Comparison of ENCODE assay signal across 9 mouse cellular contexts in genomic region chr12:17709926-17710746, GRCm38 (mm10). TPM values are rescaled to one million over a fixed set of nuclear protein-coding genes. Genes with fewer than 3 reads are reported as not detected.
DNase-seq lines count a peak whose midpoint lies in the region; ATAC-seq and TF ChIP-seq lines count a peak whose summit lies in the region.
"Had no signal": no experiment of that assay in that cellular context is flagged by ENCODE, and none has a peak within 500 bp of the region (broad histone marks: within the 10 kb centered on the region; RNA-seq: fewer than 3 reads in every experiment).

No protein-coding gene starts in this region.

- H3K4me1 ChIP-seq in E14TG2a.4 (replicated peaks; ENCODE audit: low read depth, low read length) = peaks cover 66% of the 10 kb centered on the region
- 0 out of 2 replicates have a peak, but pooled peaks cover 17% of the 10 kb centered on the region for H3K4me1 ChIP-seq in intestine, postnatal 0 days (replicated peaks; ENCODE audit: control insufficient read depth, insufficient read depth, low read length)

- H3K4me2 ChIP-seq in intestine, postnatal 0 days (replicated peaks; ENCODE audit: low read depth) = peak overlapping the region; percentile 48
- H3K4me2 ChIP-seq: heart, embryonic 12.5 days had no signal

- no peak for TF ChIP-seq CTCF in E14TG2a.4 (conservative IDR thresholded peaks at IDR 0.05; ENCODE audit: low read length)
- no peak for TF ChIP-seq CTCF in brain, embryonic 14.5 days (IDR thresholded peaks at IDR 0.05; ENCODE audit: borderline replicate concordance, extremely low read depth, insufficient read depth, insufficient read length)
- TF ChIP-seq CTCF in intestine, postnatal 0 days (IDR thresholded peaks at IDR 0.05; ENCODE audit: low read depth) = no peak

- TF ChIP-seq POLR2A in brain, embryonic 14.5 days (IDR thresholded peaks at IDR 0.05; ENCODE audit: borderline replicate concordance, extremely low read depth, insufficient read depth, insufficient read length, poor library complexity, severe bottlenecking) = no peak

- peak overlapping the region; percentile 79 for H3K27ac ChIP-seq in intestine, postnatal 0 days (ENCODE audit: low read depth, low read length)

- H3K9ac ChIP-seq in intestine, postnatal 0 days (ENCODE audit: low read depth, low read length) = 0 out of 2 replicates have a peak overlapping the region, but pooled peaks have one; percentile 11
- H3K9ac ChIP-seq: heart, embryonic 12.5 days had no signal

- peak; percentile 59 for ATAC-seq in intestine, postnatal 0 days

- whole genome bisulfite sequencing in intestine, postnatal 0 days = 29% methylated on average over 17 of the region's 17 CpGs

- H3K4me3 ChIP-seq in E14TG2a.4 (replicated peaks; ENCODE audit: low read length) = peak overlapping the region; percentile 32; the same call in 1 of the 2 replicates
- H3K4me3 ChIP-seq in intestine, postnatal 0 days (ENCODE audit: low read depth, low read length) = 0 out of 2 replicates have a peak overlapping the region, but pooled peaks have one; percentile 1
- H3K4me3 ChIP-seq: heart, embryonic 12.5 days had no signal

- no peaks in the 10 kb centered on the region for H3K36me3 ChIP-seq in E14TG2a.4 (ENCODE audit: insufficient read depth, low read length)
- H3K36me3 ChIP-seq in intestine, postnatal 0 days (ENCODE audit: control insufficient read depth, insufficient read depth) = no peaks in the 10 kb centered on the region
- H3K36me3 ChIP-seq: heart, embryonic 12.5 days had no signal

- peak; percentile 21 for DNase-seq in brain, embryonic 14.5 days (ENCODE audit: low read depth)
- peak; percentile 40 for DNase-seq in lung, postnatal 10 days
- no peak for DNase-seq in adrenal gland, adult 18-20 months (ENCODE audit: low spot score in 2 of 2)
- no peak for DNase-seq in gastrocnemius, adult 18-20 months (ENCODE audit: low spot score)
- DNase-seq in gastrocnemius, adult 8-10 months (ENCODE audit: low spot score in 2 of 2) = no peak
- no peak for DNase-seq in heart, adult 9 months (ENCODE audit: low spot score in 2 of 2)

- H3K9me3 ChIP-seq in E14TG2a.4 (ENCODE audit: low read length) = no peaks in the 10 kb centered on the region
- H3K9me3 ChIP-seq in intestine, postnatal 0 days (ENCODE audit: control insufficient read depth) = no peaks in the 10 kb centered on the region
- H3K9me3 ChIP-seq: heart, embryonic 12.5 days had no signal

- H3K27me3 ChIP-seq in E14TG2a.4 (ENCODE audit: insufficient read depth, low read length) = peaks cover 7% of the 10 kb centered on the region; the same call in 1 of the 2 replicates
- no peaks in the 10 kb centered on the region for H3K27me3 ChIP-seq in intestine, postnatal 0 days (replicated peaks; ENCODE audit: control insufficient read depth, insufficient read depth, low read length)
- H3K27me3 ChIP-seq: heart, embryonic 12.5 days had no signal

RNA-seq across cellular contexts. Expression of gene Hpcal1, which starts 19.5 kb away (rescaled TPM):
- 82.2 and 113 TPM in 2 replicates for polyA plus RNA-seq in brain, embryonic 14.5 days (2012; rRNA removed)
- polyA plus RNA-seq in intestine, postnatal 0 days (2015; fragmentation: Nextera tagmentation; extraction: Ambion mirVana) = 32.3 and 35.4 TPM in 2 replicates
- total RNA-seq in adrenal gland, adult 18-20 months (2021) = 10 to 100 TPM; 23.2 to 25.2 TPM
- total RNA-seq in gastrocnemius, adult 18-20 months (2021) = 1 to 10 TPM; 6.0 to 6.4 TPM
- total RNA-seq in gastrocnemius, adult 8-10 months (2022) = 1 to 10 TPM; 3.4 to 3.9 (median 3.5) TPM

Comparison
In these comparisons a context has a peak if more than half of its experiments do, and no peak if none do; other contexts are left out.
1. DNase-seq: peak in brain, embryonic 14.5 days (single experiment) and lung, postnatal 10 days (single experiment); none in adrenal gland, adult 18-20 months (0 of 2), gastrocnemius, adult 18-20 months (single experiment), gastrocnemius, adult 8-10 months (0 of 2) and heart, adult 9 months (0 of 2).